Mouse (Mus musculus): Measurements from ENCODE around the gene Pheta1. TPM values are rescaled to one million over a fixed set of nuclear protein-coding genes. Genes with fewer than 3 reads are reported as not detected.
"Not testable (repeated sequence)": the region's sequence is repeated elsewhere in the genome, so short reads cannot be mapped to it uniquely, and the experiment has no call there.

The Pheta1 gene
- polyA plus RNA-seq, 1 experiment from 2014 or later, result 41.1 TPM

DNA sequence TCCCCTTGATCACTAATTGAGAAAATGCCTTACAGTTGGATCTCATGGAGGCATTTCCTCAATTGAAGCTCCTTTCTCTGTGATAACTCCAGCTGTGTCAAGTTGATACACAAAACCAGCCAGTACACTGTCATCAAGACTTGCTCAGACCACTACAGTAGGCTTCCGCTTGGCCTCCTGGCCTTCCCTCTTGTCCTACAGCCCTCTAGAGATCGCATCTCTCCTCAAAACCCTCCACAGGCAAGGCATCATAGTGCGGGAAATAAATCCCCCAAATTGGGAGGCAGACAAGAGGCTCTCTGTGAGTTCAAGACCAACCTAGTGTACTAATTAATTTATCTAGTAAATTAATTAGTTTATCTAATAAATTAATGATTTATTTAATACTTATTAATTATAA is 1.5 kb upstream of the Pheta1 start:
- not testable (repeated sequence) for ATAC-seq (ENCODE audit: insufficient number of reproducible peaks, insufficient read depth, low FRiP score, low TSS enrichment, low read depth); H3K4me2 ChIP-seq; H3K9me3 ChIP-seq; H3K4me3 ChIP-seq; H3K27ac ChIP-seq; H3K9ac ChIP-seq
- WGBS, result 79% methylated on average over 3 of the region's 3 CpGs
- peaks cover 37% of the 10 kb centered on the region for H3K4me1 ChIP-seq
- H3K27me3 ChIP-seq, result peaks cover 31% of the 10 kb centered on the region
- H3K36me3 ChIP-seq, result peaks cover 15% of the 10 kb centered on the region

DNA sequence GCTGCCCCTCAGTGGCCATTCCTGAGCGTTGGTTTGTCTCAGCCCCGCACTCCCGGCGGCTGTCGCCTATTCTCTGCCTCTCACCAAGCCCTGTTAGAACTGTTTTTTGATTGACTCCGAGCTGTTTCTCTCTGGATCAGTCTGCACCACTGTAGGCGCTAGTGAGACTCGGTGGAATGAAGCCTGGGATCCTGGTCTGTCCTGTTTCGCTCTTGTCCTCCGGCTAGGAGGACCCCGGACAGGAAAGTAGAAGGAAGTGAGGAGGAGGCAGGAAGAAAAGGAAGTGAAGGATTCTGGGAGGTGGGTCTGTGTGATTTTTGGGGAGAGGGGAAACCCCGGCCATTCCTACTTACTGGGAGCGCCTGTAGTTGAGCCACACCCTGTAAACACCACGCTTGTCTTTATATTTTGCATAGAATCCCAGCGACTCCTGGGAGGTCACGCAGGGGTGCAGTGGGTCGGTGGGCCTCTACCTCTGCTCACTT is 707 bp upstream of the Pheta1 start:
- Histone ChIP-seq H3K27ac (peak overlapping the region; percentile 83), H3K9ac (peak overlapping the region; percentile 89), H3K27me3 (peaks cover 25% of the 10 kb centered on the region), H3K4me3 (peak overlapping the region; percentile 88), H3K4me2 (peak overlapping the region; percentile 81), H3K4me1 (peaks cover 33% of the 10 kb centered on the region), H3K36me3 (peaks cover 23% of the 10 kb centered on the region), H3K9me3 (no peaks in the 10 kb centered on the region)
- ATAC-seq (ENCODE audit: insufficient number of reproducible peaks, insufficient read depth, low FRiP score, low TSS enrichment, low read depth), result no peak
- under 1% methylated on average over 17 of the region's 17 CpGs for WGBS

DNA sequence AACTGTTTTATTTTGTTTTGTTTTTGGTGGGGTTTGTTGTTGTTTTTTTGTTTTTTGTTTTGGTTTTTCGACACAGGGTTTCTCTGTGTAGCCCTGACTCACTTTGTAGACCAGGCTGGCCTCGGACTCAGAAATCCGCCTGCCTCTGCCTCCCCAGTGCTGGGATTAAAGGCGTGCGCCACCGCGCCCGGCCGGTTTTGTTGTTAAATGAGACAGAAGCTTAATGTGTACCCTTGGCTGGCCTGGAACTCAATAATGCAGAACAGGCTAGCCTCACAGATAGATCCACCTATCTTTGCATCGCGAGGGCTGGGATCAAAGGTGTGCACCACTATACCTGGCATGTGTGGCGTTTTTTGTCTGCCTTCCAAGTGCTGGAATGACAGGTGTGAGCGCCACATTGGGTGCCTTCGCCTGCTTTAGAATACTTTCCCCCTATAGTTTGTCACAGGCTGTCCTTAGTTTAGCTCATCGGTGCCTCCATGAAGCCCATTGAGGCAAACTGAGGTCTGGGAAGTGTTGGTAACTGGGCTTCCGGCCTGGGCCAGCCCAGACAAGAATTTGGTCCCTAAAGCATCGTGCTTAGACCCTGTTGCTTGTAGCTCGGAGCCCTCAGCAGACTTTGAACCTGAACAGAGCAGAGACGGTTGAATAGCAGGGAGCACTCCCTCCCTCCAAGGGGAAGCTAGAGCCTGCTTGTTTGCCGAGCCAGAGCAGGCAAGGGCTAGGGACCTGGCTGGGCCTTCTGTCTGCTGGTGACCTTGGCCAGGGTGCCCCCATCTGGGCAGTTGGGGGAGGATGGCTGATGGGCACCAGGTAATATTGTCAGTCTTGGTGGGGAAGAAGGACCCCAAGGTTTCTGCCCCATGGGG is 930 bp downstream of the Pheta1 start:
- no peak for ATAC-seq (ENCODE audit: insufficient number of reproducible peaks, insufficient read depth, low FRiP score, low TSS enrichment, low read depth)
- Histone ChIP-seq H3K9ac (peak overlapping the region; percentile 89), H3K4me2 (peak overlapping the region; percentile 81), H3K27ac (no peak overlapping the region), H3K27me3 (peaks cover 10% of the 10 kb centered on the region), H3K9me3 (no peaks in the 10 kb centered on the region), H3K4me3 (peak overlapping the region; percentile 88), H3K4me1 (peaks cover 35% of the 10 kb centered on the region), H3K36me3 (peaks cover 40% of the 10 kb centered on the region)
- 33% methylated on average over 20 of the region's 20 CpGs for WGBS

DNA sequence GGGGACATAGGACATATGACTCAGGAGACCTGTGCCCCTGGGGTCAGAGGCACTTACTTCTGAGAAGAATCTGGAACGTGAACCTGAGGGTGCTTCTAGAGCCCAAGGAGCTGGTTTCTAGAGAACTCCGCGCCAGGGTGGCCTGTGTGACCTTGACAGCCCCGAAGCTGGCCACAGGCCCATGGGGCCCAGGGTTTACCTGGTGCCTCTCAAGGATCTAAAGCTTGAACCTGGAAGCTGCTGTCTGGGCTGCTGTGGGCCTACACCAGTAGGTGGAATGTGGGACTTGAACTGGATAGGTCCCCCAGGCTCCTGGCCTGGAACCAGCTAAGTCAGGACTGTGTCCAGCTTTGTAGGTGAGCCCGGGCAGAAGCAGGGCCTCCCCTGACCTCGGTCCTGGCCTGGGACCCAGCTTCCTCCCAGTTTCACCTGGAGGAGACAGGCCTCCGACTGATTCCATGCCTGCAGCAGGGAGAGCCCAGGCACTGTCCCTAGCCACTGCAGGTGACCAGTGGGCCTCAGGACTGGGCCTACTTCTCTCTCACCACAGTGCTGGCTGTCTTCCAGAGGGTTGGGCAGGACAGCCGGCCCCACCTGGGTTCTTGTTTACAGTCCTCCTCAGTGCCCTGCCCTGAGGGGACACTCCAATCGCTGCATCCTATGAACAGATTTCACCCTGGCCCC is 4.7 kb downstream of the Pheta1 start:
- 86% methylated on average over 9 of the region's 9 CpGs for WGBS
- Histone ChIP-seq H3K27me3 (no peaks in the 10 kb centered on the region), H3K9ac (no peak overlapping the region), H3K9me3 (no peaks in the 10 kb centered on the region), H3K4me2 (no peak overlapping the region), H3K36me3 (peaks cover 61% of the 10 kb centered on the region), H3K27ac (peak overlapping the region; percentile 16; the same call in 1 of the 2 replicates), H3K4me3 (no peak overlapping the region), H3K4me1 (peaks cover 28% of the 10 kb centered on the region)
- no peak for ATAC-seq (ENCODE audit: insufficient number of reproducible peaks, insufficient read depth, low FRiP score, low TSS enrichment, low read depth)

DNA sequence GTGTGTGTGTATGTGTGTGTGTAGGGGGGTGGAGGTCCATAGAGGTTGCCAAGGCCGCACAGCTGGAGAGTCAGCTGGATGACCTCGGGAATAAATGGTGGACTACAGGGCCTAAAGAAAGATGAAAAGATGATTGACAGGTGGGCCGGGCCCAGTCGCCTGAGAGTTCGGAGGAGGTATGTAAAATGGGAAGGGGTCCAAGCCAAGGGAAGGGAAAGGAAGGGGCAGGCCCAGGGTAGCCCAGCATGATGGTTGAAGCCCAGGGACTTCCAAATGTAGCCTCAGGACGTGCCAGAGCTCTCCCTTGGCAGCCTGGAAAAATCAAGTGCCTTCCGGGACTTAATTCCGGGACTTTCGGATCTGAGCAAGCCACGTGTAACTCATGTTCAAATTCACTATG is 6.0 kb downstream of the Pheta1 start:
- Histone ChIP-seq H3K4me2 (no peak overlapping the region), H3K9me3 (no peaks in the 10 kb centered on the region), H3K27me3 (no peaks in the 10 kb centered on the region), H3K9ac (no peak overlapping the region), H3K4me3 (no peak overlapping the region), H3K27ac (no peak overlapping the region), H3K4me1 (peaks cover 25% of the 10 kb centered on the region), H3K36me3 (peaks cover 64% of the 10 kb centered on the region)
- WGBS, result 74% methylated on average over 10 of the region's 10 CpGs
- ATAC-seq (ENCODE audit: insufficient number of reproducible peaks, insufficient read depth, low FRiP score, low TSS enrichment, low read depth), result no peak

DNA sequence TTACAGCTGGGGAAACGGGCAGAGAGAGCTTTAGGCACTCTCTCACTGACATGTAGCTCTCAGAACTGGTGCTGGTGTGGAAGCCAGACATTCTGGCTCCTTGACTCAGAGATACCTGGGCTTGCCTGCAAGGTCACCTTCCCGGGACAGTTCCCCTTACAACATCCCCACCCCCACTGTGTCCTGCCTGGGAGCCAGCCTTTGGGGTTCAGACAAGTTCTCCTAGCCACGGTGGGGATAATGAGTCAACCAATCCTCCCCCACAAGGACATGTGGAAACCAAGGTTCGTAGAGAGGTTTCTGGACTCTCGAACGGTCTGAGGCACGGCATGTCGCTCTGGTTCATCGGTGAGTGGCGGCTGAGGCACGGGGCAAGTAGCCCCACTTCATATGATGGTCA is 8.0 kb downstream of the Pheta1 start:
- peaks cover 66% of the 10 kb centered on the region for H3K36me3 ChIP-seq
- 85% methylated on average over 11 of the region's 11 CpGs for WGBS
- peaks cover 6% of the 10 kb centered on the region; the same call in 1 of the 2 replicates for H3K4me1 ChIP-seq

DNA sequence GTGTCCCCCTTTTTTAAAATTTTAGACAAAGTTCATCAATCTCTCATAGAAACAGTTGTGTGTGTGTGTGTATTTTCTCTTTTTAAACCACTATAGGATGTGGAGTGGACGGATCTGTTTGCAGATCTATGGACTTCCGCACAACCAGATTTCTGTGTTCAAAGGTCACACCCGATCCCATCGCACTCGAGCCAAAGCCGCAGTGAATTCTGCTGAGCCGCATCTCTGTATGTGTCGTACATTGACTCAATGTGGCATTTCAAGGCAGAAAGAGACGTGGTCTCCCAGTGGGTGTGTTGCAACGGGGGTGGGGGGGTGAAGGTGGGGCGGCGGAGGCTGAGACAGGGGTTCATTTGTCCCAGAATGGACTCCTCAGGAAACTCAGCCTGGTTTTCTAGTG is 9.6 kb downstream of the Pheta1 start:
- H3K4me2 ChIP-seq, result no peak overlapping the region
- peaks cover 6% of the 10 kb centered on the region; the same call in 1 of the 2 replicates for H3K9me3 ChIP-seq
- peaks cover 6% of the 10 kb centered on the region; the same call in 1 of the 2 replicates for H3K4me1 ChIP-seq
- no peak overlapping the region for H3K9ac ChIP-seq
- H3K27me3 ChIP-seq, result no peaks in the 10 kb centered on the region
- no peak overlapping the region for H3K27ac ChIP-seq
- WGBS, result 88% methylated on average over 12 of the region's 12 CpGs
- H3K36me3 ChIP-seq, result peaks cover 49% of the 10 kb centered on the region
- no peak for ATAC-seq (ENCODE audit: insufficient number of reproducible peaks, insufficient read depth, low FRiP score, low TSS enrichment, low read depth)
- no peak overlapping the region for H3K4me3 ChIP-seq

More for the DNA sequence above, 8.0 kb downstream of the Pheta1 start:
- H3K27me3 ChIP-seq, result no peaks in the 10 kb centered on the region
- H3K9me3 ChIP-seq, result peaks cover 6% of the 10 kb centered on the region; the same call in 1 of the 2 replicates
- H3K4me3 ChIP-seq, result no peak overlapping the region
- H3K27ac ChIP-seq, result no peak overlapping the region
- H3K4me2 ChIP-seq, result no peak overlapping the region
- ATAC-seq (ENCODE audit: insufficient number of reproducible peaks, insufficient read depth, low FRiP score, low TSS enrichment, low read depth), result no peak
- no peak overlapping the region for H3K9ac ChIP-seq

DNA sequence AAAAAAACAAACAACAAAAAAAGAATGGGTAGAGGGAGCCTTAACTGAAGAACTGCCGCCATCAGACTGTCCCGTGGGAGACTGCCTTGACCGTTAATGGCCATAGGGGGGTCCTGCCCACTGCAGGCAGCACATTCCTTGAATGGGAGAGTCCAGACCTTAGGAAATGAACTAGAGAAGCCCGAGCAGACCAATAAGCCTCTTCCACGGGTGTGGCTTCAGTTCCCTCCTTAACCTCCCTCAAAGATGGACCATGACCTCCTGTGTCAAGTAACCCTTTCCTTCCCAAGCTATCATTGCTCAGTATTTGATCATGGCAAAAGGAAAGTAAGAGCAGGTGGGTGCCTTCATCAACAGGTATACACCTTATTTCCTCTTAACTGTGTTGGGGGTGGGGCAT is 13.2 kb downstream of the Pheta1 start:
- Histone ChIP-seq H3K27ac (no peak overlapping the region), H3K9me3 (peaks cover 6% of the 10 kb centered on the region; the same call in 1 of the 2 replicates), H3K27me3 (no peaks in the 10 kb centered on the region; the same call in 1 of the 2 replicates), H3K4me1 (0 out of 2 replicates have a peak, but pooled peaks cover 4% of the 10 kb centered on the region), H3K9ac (no peak overlapping the region), H3K4me3 (no peak overlapping the region), H3K36me3 (peaks cover 21% of the 10 kb centered on the region), H3K4me2 (no peak overlapping the region)
- ATAC-seq (ENCODE audit: insufficient number of reproducible peaks, insufficient read depth, low FRiP score, low TSS enrichment, low read depth), result no peak
- WGBS, result 45% methylated on average over 5 of the region's 5 CpGs

DNA sequence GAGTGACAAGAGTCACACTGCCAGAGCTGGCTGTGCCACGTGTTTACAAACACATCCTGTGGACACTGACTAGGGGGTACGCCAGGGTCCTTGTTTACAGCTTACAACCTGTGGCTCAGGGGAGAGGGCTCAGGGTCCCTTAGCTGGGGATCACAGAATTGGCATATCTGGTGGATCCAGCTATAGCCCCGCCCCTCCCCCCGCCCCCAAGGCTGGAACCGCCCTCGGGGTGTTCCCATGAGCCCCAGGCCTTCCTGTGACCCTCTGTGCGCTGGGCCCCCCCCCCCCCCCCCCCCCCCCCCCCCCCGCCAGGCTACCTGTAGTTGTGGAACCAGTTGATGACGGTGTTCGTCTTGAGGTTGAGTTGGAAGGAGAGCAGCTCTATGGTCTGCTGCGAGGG is 15.5 kb downstream of the Pheta1 start:
- Histone ChIP-seq H3K36me3 (peaks cover 13% of the 10 kb centered on the region), H3K4me3 (no peak overlapping the region)
- ATAC-seq (ENCODE audit: insufficient number of reproducible peaks, insufficient read depth, low FRiP score, low TSS enrichment, low read depth), result no peak

DNA sequence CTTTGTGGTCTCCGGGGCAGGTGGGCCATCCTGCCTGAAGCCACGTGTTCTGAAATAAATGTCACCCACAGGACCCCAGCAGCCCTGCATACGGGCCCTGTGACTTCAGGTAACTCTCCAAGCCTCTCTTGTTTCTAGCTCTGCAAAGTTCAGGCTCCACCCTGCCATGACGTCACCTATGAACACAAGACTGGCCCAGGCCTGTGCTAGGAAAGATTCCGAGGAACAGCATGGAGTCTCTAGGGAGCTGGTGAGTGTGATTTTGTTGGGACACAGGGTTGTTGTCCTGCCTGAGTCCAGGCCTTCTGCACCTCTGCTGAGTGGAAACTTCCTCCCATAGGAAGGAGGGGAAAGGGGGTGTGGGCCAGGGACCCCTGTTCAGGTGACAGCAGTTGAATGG is 19.2 kb downstream of the Pheta1 start:
- 0 out of 2 replicates have a peak, but pooled peaks cover 4% of the 10 kb centered on the region for H3K4me1 ChIP-seq
- no peak for ATAC-seq (ENCODE audit: insufficient number of reproducible peaks, insufficient read depth, low FRiP score, low TSS enrichment, low read depth)
- no peaks in the 10 kb centered on the region for H3K9me3 ChIP-seq
- H3K36me3 ChIP-seq, result no peaks in the 10 kb centered on the region
- H3K9ac ChIP-seq, result no peak overlapping the region
- 47% methylated on average over 5 of the region's 5 CpGs for WGBS
- H3K4me2 ChIP-seq, result no peak overlapping the region
- H3K27ac ChIP-seq, result no peak overlapping the region
- no peaks in the 10 kb centered on the region; the same call in 1 of the 2 replicates for H3K27me3 ChIP-seq
- H3K4me3 ChIP-seq, result no peak overlapping the region

More for the DNA sequence above, 15.5 kb downstream of the Pheta1 start:
- peaks cover 6% of the 10 kb centered on the region; the same call in 1 of the 2 replicates for H3K9me3 ChIP-seq
- H3K4me2 ChIP-seq, result peak overlapping the region; percentile 39; the same call in 1 of the 2 replicates
- H3K9ac ChIP-seq, result no peak overlapping the region
- H3K4me1 ChIP-seq, result 0 out of 2 replicates have a peak, but pooled peaks cover 4% of the 10 kb centered on the region
- 13% methylated on average over 7 of the region's 11 CpGs for WGBS
- H3K27ac ChIP-seq, result no peak overlapping the region
- H3K27me3 ChIP-seq, result no peaks in the 10 kb centered on the region; the same call in 1 of the 2 replicates

DNA sequence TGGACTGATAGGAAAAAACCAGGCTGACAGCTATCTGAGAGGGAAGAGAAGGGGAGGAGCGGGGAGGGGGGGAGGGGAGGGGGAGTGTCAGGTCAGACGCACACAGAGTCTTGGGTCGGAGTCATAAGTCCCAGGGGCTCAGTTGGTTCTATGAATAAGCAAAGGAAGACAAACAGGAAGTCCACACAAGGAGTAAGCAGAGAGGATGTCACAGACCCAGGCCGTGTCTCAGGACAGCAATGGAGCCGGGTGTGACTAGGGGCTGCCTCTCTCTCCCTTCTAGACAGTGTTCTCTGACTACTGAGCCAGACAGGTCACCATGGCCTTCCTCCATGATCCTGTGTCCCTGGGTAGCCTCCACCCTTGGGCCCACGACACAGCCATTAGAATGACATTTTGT is 22.0 kb downstream of the Pheta1 start:
- H3K27me3 ChIP-seq, result no peaks in the 10 kb centered on the region
- WGBS, result 68% methylated on average over 6 of the region's 6 CpGs

More for the DNA sequence above, 22.0 kb downstream of the Pheta1 start:
- no peak for ATAC-seq (ENCODE audit: insufficient number of reproducible peaks, insufficient read depth, low FRiP score, low TSS enrichment, low read depth)
- Histone ChIP-seq H3K36me3 (0 out of 2 replicates have a peak, but pooled peaks cover under 1% of the 10 kb centered on the region), H3K9ac (no peak overlapping the region), H3K4me2 (no peak overlapping the region), H3K9me3 (no peaks in the 10 kb centered on the region), H3K4me3 (no peak overlapping the region), H3K4me1 (no peaks in the 10 kb centered on the region), H3K27ac (no peak overlapping the region)
